Mouse (Mus musculus) kidney, postnatal 36 days (tissue): ENCODE measurements around the gene Trpt1.
"Not testable (repeated sequence)": the region's sequence is repeated elsewhere in the genome, so short reads cannot be mapped to it uniquely, and the experiment has no call there.

Source experiments
- DNase-seq, 2 experiments: peaks; one replicate each; pipeline ENCODE4 v3.0.0; 2021 to 2022; ENCODE audit warnings: mixed read lengths in 2 of 2

Trpt1 gene

GRCm38 (mm10) chr19:6975537-6976521 lies 20.1 kb upstream of the Trpt1 start, which contains the start of gene Plcb3:
TSS of gene Plcb3 (minus strand) at chr19:6976470.
- peak; percentile 65 to 67 for DNase-seq

GRCm38 (mm10) chr19:6977759-6978638 lies 17.9 kb upstream of the Trpt1 start:
- DNase-seq = no peak

DNA sequence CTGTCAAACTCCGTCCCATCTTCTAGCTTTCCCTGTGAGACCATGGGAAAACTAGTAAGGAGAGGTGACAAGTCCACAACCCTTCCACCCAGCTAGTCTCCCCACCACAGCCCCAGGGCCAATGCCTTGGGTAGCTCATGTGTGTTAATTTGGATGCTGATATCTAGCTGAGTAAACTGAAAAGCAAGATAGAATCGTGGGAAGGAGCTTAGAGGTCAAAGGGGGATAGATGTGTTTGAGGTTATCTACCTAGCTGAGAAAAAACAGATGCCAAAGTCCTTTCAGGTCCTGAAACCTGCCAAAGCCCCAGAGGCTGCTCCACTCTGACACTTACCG lies 17.3 kb upstream of the Trpt1 start:
- no peak for DNase-seq

- DNase-seq = peak in 1 of 2 experiments; percentile 42
Measured at GRCm38 (mm10) chr19:6979001-6979479, 16.9 kb upstream of the Trpt1 start.

GRCm38 (mm10) chr19:6979486-6980380 lies 16.2 kb upstream of the Trpt1 start:
- peak; percentile 100 for DNase-seq

GRCm38 (mm10) chr19:6980381-6981093 lies 15.4 kb upstream of the Trpt1 start, which contains the start of gene Fkbp2:
TSS of gene Fkbp2 (minus strand) at chr19:6980501.
- DNase-seq = peak; percentile 99

DNA sequence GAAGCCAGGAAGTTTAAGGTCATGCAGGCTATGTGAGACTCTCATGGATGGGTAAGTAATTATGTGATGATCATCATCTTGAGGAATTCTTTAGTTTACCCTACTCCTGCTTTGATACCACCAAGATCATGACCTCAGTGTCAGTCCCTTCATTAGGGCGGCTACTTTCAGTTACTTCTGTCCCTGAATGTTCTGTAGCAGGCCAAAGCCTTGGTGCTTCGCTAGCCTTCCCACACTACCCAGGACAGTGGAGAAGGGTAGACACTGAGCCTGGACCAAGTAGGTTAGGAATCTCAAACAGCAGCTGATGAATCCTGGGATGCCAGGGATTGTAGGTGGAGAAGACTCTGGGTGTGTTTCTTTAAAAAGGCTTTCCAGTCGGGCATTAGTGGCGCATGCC lies 14.5 kb upstream of the Trpt1 start:
- no peak for DNase-seq

DNA sequence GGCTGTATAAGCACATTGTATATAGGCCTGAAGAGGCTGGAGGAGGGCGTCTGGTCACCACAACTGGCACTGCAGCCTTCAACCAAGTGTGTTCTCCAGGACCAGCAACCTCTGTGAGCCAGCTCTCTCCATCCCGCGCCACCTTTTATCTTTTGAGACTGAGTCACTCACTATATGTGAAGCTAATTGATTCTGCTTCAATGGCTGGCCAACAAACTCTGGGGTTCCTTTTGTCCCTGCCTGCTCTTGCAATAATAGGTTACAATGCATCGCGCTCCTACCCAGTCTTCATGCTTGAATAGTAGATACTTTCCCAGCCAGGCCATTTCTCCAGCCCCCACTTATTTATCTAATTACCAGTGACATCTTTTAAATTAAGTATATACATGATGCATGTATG lies 12.3 kb upstream of the Trpt1 start:
- no peak for DNase-seq

GRCm38 (mm10) chr19:6985300-6985699 lies 10.6 kb upstream of the Trpt1 start:
- no peak for DNase-seq

- no peak for DNase-seq
Measured at GRCm38 (mm10) chr19:6985951-6986708, 9.8 kb upstream of the Trpt1 start.

DNA sequence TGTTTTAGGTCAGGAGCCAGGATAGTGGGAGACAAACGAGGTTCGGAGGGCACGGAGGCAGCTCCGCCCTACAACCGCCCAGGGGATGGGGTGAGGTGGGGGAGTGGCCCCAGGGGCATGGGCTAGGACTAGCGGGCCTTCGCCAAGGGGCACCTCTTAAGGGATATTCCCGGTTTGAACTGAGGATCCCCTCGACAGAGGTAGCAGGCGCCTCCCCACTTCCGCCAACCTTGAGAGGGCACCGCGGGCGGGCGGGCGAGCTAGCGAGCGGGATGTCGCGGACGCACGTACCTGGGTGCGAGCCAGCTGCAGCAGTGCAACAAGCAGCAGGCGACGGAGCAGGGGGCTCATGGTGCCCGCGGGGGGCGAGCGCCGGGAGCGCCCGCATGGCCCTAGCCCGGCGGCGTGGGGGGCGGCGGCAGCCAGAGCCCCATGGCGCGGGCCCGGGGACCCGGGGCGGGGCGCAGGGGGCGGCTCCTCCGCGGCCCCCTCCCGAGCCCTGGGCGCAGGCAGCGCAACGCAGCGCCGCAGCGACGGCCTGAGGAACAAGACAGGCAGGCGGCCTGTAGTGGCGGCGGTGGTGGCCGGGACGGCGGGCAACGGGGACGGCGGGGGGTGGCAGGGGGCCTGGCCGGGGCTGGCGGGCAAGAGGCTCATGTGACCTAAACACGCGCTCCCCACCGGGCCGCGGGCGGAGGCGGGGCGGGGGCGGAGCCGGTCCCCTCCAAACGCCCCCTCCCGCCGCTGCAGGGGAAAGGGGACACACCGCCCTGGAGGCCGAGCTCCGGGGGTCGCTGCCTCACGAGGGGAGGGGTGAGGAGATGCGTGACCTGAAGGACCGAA lies 8.6 kb upstream of the Trpt1 start, which contains the start of gene Vegfb:
Gene Vegfb (minus strand): TSS at position 591 of the 843 bp plus-strand sequence.
- peak; percentile 69 to 87 for DNase-seq

GRCm38 (mm10) chr19:6987904-6988285 lies 8.0 kb upstream of the Trpt1 start:
- no peak for DNase-seq

- no peak for DNase-seq
Measured at GRCm38 (mm10) chr19:6989251-6989650, 6.7 kb upstream of the Trpt1 start.

GRCm38 (mm10) chr19:6990712-6991111 lies 5.2 kb upstream of the Trpt1 start:
- DNase-seq = no peak

DNA sequence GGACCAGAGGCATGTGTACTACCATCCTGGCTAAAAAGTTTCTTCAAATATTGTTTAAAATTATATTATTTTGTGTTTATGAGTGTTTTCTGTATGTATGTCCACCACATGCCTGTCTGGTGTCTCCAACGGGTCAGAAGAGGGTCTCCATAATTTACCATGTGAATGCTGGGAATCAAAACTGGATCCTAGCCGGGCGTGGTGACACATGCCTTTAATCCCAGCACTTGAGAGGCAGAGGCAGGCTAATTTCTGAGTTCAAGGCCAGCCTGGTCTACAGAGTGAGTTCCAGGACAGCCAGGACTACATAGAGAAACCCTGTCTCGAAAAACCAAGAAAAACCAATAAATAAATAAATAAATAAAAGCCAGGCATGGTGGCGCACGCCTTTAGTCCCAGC lies 4.8 kb upstream of the Trpt1 start:
- DNase-seq = not testable (repeated sequence)

- DNase-seq = peak; percentile 98 to 99
Measured at GRCm38 (mm10) chr19:6992011-6992858, 3.7 kb upstream of the Trpt1 start, which contains the start of gene Dnajc4. TSS of gene Dnajc4 (minus strand) at chr19:6992572.

- DNase-seq = no peak
Measured at GRCm38 (mm10) chr19:6993011-6993770, 2.7 kb upstream of the Trpt1 start.

GRCm38 (mm10) chr19:6994002-6994401 lies 1.9 kb upstream of the Trpt1 start:
- no peak for DNase-seq
